Mouse (Mus musculus) neural tube, embryonic 12.5 days (tissue): ENCODE results near the gene Zfp128. TPM values are rescaled to one million over a fixed set of nuclear protein-coding genes. Genes with fewer than 3 reads are reported as not detected.
"Not testable (repeated sequence)": the region's sequence is repeated elsewhere in the genome, so short reads cannot be mapped to it uniquely, and the experiment has no call there.

Source experiments
- ATAC-seq: fragments of 200-750 bp; cut with Nextera tagmentation; 2 replicates; pipeline ENCODE4 v1.8.0; 2017; ENCODE audit warnings: low read depth, mild to moderate bottlenecking, moderate TSS enrichment, moderate library complexity; ENCODE audit not compliant: low FRiP score
- H3K27ac ChIP-seq: fragments of 300-500 bp; sonication (generic); 2 replicates; pipeline ENCODE4 v1.5.1; 2016
- H3K27me3 ChIP-seq: fragments of 300-500 bp; sonication (generic); replicated peaks from 2 replicates; pipeline ENCODE4 v1.6.1; 2016; ENCODE audit warnings: mild to moderate bottlenecking
- H3K36me3 ChIP-seq: fragments of 300-500 bp; sonication (generic); 2 replicates; pipeline ENCODE4 v1.6.1; 2016; ENCODE audit warnings: mild to moderate bottlenecking
- H3K4me1 ChIP-seq: fragments of 300-500 bp; sonication (generic); 2 replicates; pipeline ENCODE4 v1.6.1; 2016
- H3K4me2 ChIP-seq: fragments of 300-500 bp; sonication (generic); replicated peaks from 2 replicates; pipeline ENCODE4 v1.6.1; 2016; ENCODE audit warnings: mild to moderate bottlenecking
- H3K4me3 ChIP-seq: fragments of 300-500 bp; sonication (generic); 2 replicates; pipeline ENCODE4 v1.5.1; 2016
- H3K9ac ChIP-seq: fragments of 300-500 bp; sonication (generic); 2 replicates; pipeline ENCODE4 v1.6.1; 2016; ENCODE audit warnings: mild to moderate bottlenecking
- H3K9me3 ChIP-seq: fragments of 300-500 bp; sonication (generic); 2 replicates; pipeline ENCODE4 v1.6.1; 2016; ENCODE audit warnings: mild to moderate bottlenecking
- WGBS: fragments of 180-500 bp; shearing (Covaris S2); methylation state at CpG from one replicate; pipeline ENCODE4 v1.1.7; 2016; 5-methylcytosine and 5-hydroxymethylcytosine counted together
- polyA plus RNA-seq: library from polyadenylated mRNA; unstranded; fragments of >200 nt; fragmentation: Nextera tagmentation; extraction: Ambion mirVana; gene quantifications from 2 replicates; pipeline ENCODE4 v1.2.1, GENCODE M21; 2016

The Zfp128 gene
- 6.1 and 6.7 TPM in 2 replicates for polyA plus RNA-seq

GRCm38 (mm10) chr7:12880911-12881660 is at the start of gene Zfp128:
TSS of gene Zfp128 (plus strand) at chr7:12881177.
- H3K9me3 ChIP-seq, result no peaks in the 10 kb centered on the region
- H3K36me3 ChIP-seq, result peaks cover 19% of the 10 kb centered on the region
- peak; percentile 99 for ATAC-seq
- no peak within 1 kb of the TSS for H3K27ac ChIP-seq
- H3K4me3 ChIP-seq, result peak within 1 kb of the TSS; percentile 69
- peak within 1 kb of the TSS; percentile 79 for H3K4me2 ChIP-seq
- peak within 1 kb of the TSS; percentile 66 for H3K9ac ChIP-seq
- H3K27me3 ChIP-seq, result no peaks in the 10 kb centered on the region
- peaks cover 10% of the 10 kb centered on the region for H3K4me1 ChIP-seq
- 2% methylated on average over 35 of the region's 35 CpGs for WGBS

- Histone ChIP-seq H3K27me3 (no peaks in the 10 kb centered on the region), H3K4me3 (peak within 1 kb of the TSS; percentile 45), H3K9me3 (peaks cover 36% of the 10 kb centered on the region), H3K4me2 (peak within 1 kb of the TSS; percentile 57), H3K27ac (no peak within 1 kb of the TSS), H3K36me3 (peaks cover 33% of the 10 kb centered on the region), H3K9ac (peak within 1 kb of the TSS; percentile 58), H3K4me1 (no peaks in the 10 kb centered on the region)
- 4% methylated on average over 47 of the region's 47 CpGs for WGBS
- ATAC-seq, result peak; percentile 97
These were observed 46.5 kb upstream of the Zfp128 start, which contains the start of gene Zfp110 for GRCm38 (mm10) chr7:12834162-12835120. TSS of gene Zfp110 (plus strand) at chr7:12834761.

- H3K36me3 ChIP-seq, result peaks cover 39% of the 10 kb centered on the region
- no peaks in the 10 kb centered on the region for H3K27me3 ChIP-seq
- no peaks in the 10 kb centered on the region for H3K4me1 ChIP-seq
- H3K4me3 ChIP-seq, result peak overlapping the region; percentile 45
- H3K4me2 ChIP-seq, result peak overlapping the region; percentile 57
- no peak overlapping the region for H3K27ac ChIP-seq
- ATAC-seq, result peak; percentile 72
- WGBS, result 46% methylated on average over 13 of the region's 13 CpGs
- H3K9ac ChIP-seq, result peak overlapping the region; percentile 58
- H3K9me3 ChIP-seq, result peaks cover 35% of the 10 kb centered on the region
These were observed 45.7 kb upstream of the Zfp128 start for GRCm38 (mm10) chr7:12835193-12835671.

- peak overlapping the region; percentile 57 for H3K4me2 ChIP-seq
- H3K9me3 ChIP-seq, result peaks cover 40% of the 10 kb centered on the region
- H3K36me3 ChIP-seq, result peaks cover 45% of the 10 kb centered on the region
- no peaks in the 10 kb centered on the region for H3K4me1 ChIP-seq
- no peak overlapping the region for H3K27ac ChIP-seq
- no peak for ATAC-seq
- peak overlapping the region; percentile 45; the same call in 1 of the 2 replicates for H3K4me3 ChIP-seq
- no peak overlapping the region for H3K9ac ChIP-seq
- no peaks in the 10 kb centered on the region for H3K27me3 ChIP-seq
- 97% methylated on average over 4 of the region's 4 CpGs for WGBS
These were observed 45.2 kb upstream of the Zfp128 start for GRCm38 (mm10) chr7:12835779-12836178.

- Histone ChIP-seq H3K4me2 (no peak overlapping the region), H3K9ac (no peak overlapping the region), H3K4me1 (no peaks in the 10 kb centered on the region), H3K27me3 (no peaks in the 10 kb centered on the region), H3K9me3 (peaks cover 4% of the 10 kb centered on the region), H3K4me3 (no peak overlapping the region), H3K27ac (no peak overlapping the region), H3K36me3 (no peaks in the 10 kb centered on the region)
- ATAC-seq, result no peak
- 25% methylated on average over 3 of the region's 3 CpGs for WGBS
These were observed 6.7 kb upstream of the Zfp128 start for GRCm38 (mm10) chr7:12874301-12874700.

- Histone ChIP-seq H3K27ac (no peak overlapping the region), H3K4me3 (no peak overlapping the region), H3K4me1 (peaks cover 10% of the 10 kb centered on the region), H3K9me3 (no peaks in the 10 kb centered on the region), H3K27me3 (no peaks in the 10 kb centered on the region), H3K36me3 (peaks cover 9% of the 10 kb centered on the region), H3K9ac (no peak overlapping the region), H3K4me2 (0 out of 2 replicates have a peak overlapping the region, but pooled peaks have one; percentile 79)
- no peak for ATAC-seq
These were observed 941 bp upstream of the Zfp128 start for GRCm38 (mm10) chr7:12880036-12880435.

GRCm38 (mm10) chr7:12880497-12880896 is 480 bp upstream of the Zfp128 start:
- H3K27ac ChIP-seq, result not testable (repeated sequence)
- WGBS, result 49% methylated on average over 8 of the region's 8 CpGs

GRCm38 (mm10) chr7:12886563-12887266 is 5.7 kb downstream of the Zfp128 start:
- no peak overlapping the region for H3K4me3 ChIP-seq
- H3K4me2 ChIP-seq, result no peak overlapping the region
- H3K27me3 ChIP-seq, result no peaks in the 10 kb centered on the region
- no peak for ATAC-seq
- WGBS, result 92% methylated on average over 12 of the region's 12 CpGs
- H3K36me3 ChIP-seq, result peaks cover 70% of the 10 kb centered on the region
- no peaks in the 10 kb centered on the region for H3K9me3 ChIP-seq
- no peak overlapping the region for H3K9ac ChIP-seq
- no peak overlapping the region for H3K27ac ChIP-seq
- H3K4me1 ChIP-seq, result peaks cover 7% of the 10 kb centered on the region

More at GRCm38 (mm10) chr7:12880497-12880896, 480 bp upstream of the Zfp128 start:
- peak overlapping the region; percentile 66 for H3K9ac ChIP-seq
- peak overlapping the region; percentile 69 for H3K4me3 ChIP-seq
- not testable (repeated sequence) for H3K9me3 ChIP-seq, H3K4me1 ChIP-seq, H3K27me3 ChIP-seq
- ATAC-seq, result peak; percentile 37
- peak overlapping the region; percentile 79 for H3K4me2 ChIP-seq
- peaks cover 13% of the 10 kb centered on the region for H3K36me3 ChIP-seq

GRCm38 (mm10) chr7:12887585-12887984 is 6.6 kb downstream of the Zfp128 start:
- no peak overlapping the region for H3K4me2 ChIP-seq
- H3K4me1 ChIP-seq, result no peaks in the 10 kb centered on the region
- ATAC-seq, result no peak
- 95% methylated on average over 5 of the region's 5 CpGs for WGBS
- H3K9ac ChIP-seq, result no peak overlapping the region
- H3K36me3 ChIP-seq, result peaks cover 76% of the 10 kb centered on the region
- H3K27me3 ChIP-seq, result no peaks in the 10 kb centered on the region
- no peak overlapping the region for H3K4me3 ChIP-seq
- H3K27ac ChIP-seq, result no peak overlapping the region
- H3K9me3 ChIP-seq, result no peaks in the 10 kb centered on the region

- WGBS, result 93% methylated on average over 14 of the region's 14 CpGs
These were observed 10.0 kb downstream of the Zfp128 start for GRCm38 (mm10) chr7:12890928-12891327.

GRCm38 (mm10) chr7:12891334-12891733 is 10.4 kb downstream of the Zfp128 start:
- Histone ChIP-seq H3K4me3 (no peak overlapping the region), H3K4me1 (no peaks in the 10 kb centered on the region), H3K27ac (no peak overlapping the region), H3K9ac (no peak overlapping the region), H3K9me3 (no peaks in the 10 kb centered on the region), H3K36me3 (peaks cover 54% of the 10 kb centered on the region), H3K4me2 (no peak overlapping the region), H3K27me3 (no peaks in the 10 kb centered on the region)
- 89% methylated on average over 1 of the region's 1 CpGs for WGBS
- ATAC-seq, result no peak

More at GRCm38 (mm10) chr7:12890928-12891327, 10.0 kb downstream of the Zfp128 start:
- ATAC-seq, result no peak
- H3K4me3 ChIP-seq, result no peak overlapping the region
- H3K9me3 ChIP-seq, result no peaks in the 10 kb centered on the region
- H3K4me2 ChIP-seq, result no peak overlapping the region
- H3K36me3 ChIP-seq, result peaks cover 58% of the 10 kb centered on the region
- no peak overlapping the region for H3K9ac ChIP-seq
- no peaks in the 10 kb centered on the region for H3K27me3 ChIP-seq
- no peaks in the 10 kb centered on the region for H3K4me1 ChIP-seq
- no peak overlapping the region for H3K27ac ChIP-seq
